Mouse (Mus musculus): Measurements from ENCODE around the gene B3gnt7. TPM values are rescaled to one million over a fixed set of nuclear protein-coding genes. Genes with fewer than 3 reads are reported as not detected.
"Not testable (repeated sequence)": the region's sequence is repeated elsewhere in the genome, so short reads cannot be mapped to it uniquely, and the experiment has no call there.

The B3gnt7 gene
- total RNA-seq, 2 experiments from 2014 or later: 0.84 to 1.3 TPM

- intact Hi-C loops (cut with DNase I): no loop called here
- DNase-seq (ENCODE audit: low spot score in 2 of 2): no peak
These were observed 1.2 kb upstream of the B3gnt7 start for GRCm38 (mm10) chr1:86301221-86302091.

GRCm38 (mm10) chr1:86303063-86303872 is 636 bp downstream of the B3gnt7 start:
- peak; percentile 41 to 57 for DNase-seq (ENCODE audit: low spot score in 2 of 2)
- intact Hi-C loops (cut with DNase I): no loop called here

GRCm38 (mm10) chr1:86303873-86304250 is 1.2 kb downstream of the B3gnt7 start:
- DNase-seq (ENCODE audit: low spot score in 2 of 2): no peak
- intact Hi-C loops (cut with DNase I): no loop called here

GRCm38 (mm10) chr1:86306686-86307085 is 4.1 kb downstream of the B3gnt7 start:
- intact Hi-C loops (cut with DNase I): no loop called here
- DNase-seq (ENCODE audit: low spot score in 2 of 2): no peak

- no peak for DNase-seq (ENCODE audit: low spot score in 2 of 2)
- intact Hi-C loops (cut with DNase I): no loop called here
These were observed 4.6 kb downstream of the B3gnt7 start for GRCm38 (mm10) chr1:86307177-86307762.

- intact Hi-C loops (cut with DNase I): no loop called here
- DNase-seq (ENCODE audit: low spot score in 2 of 2): no peak
These were observed 5.4 kb downstream of the B3gnt7 start for GRCm38 (mm10) chr1:86307871-86308641.

- intact Hi-C loops (cut with DNase I): no loop called here
- DNase-seq (ENCODE audit: low spot score in 2 of 2): no peak
These were observed 6.7 kb downstream of the B3gnt7 start for GRCm38 (mm10) chr1:86309270-86309833.

- intact Hi-C loops (cut with DNase I): no loop called here
- no peak for DNase-seq (ENCODE audit: low spot score in 2 of 2)
These were observed 8.1 kb downstream of the B3gnt7 start for GRCm38 (mm10) chr1:86310536-86311310.

GRCm38 (mm10) chr1:86311467-86312005 is 8.9 kb downstream of the B3gnt7 start:
- DNase-seq (ENCODE audit: low spot score in 2 of 2): no peak

GRCm38 (mm10) chr1:86312269-86312668 is 9.6 kb downstream of the B3gnt7 start:
- intact Hi-C loops (cut with DNase I): no loop called here
- no peak for DNase-seq (ENCODE audit: low spot score in 2 of 2)

More at GRCm38 (mm10) chr1:86311467-86312005, 8.9 kb downstream of the B3gnt7 start:
- intact Hi-C loops (cut with DNase I): no loop called here

GRCm38 (mm10) chr1:86313096-86313771 is 10.6 kb downstream of the B3gnt7 start:
- DNase-seq (ENCODE audit: low spot score in 2 of 2): no peak
- intact Hi-C loops (cut with DNase I): no loop called here

GRCm38 (mm10) chr1:86313772-86314125 is 11.1 kb downstream of the B3gnt7 start:
- DNase-seq (ENCODE audit: low spot score in 2 of 2): no peak
- intact Hi-C loops (cut with DNase I): no loop called here

GRCm38 (mm10) chr1:86320822-86321413 is 18.3 kb downstream of the B3gnt7 start:
- intact Hi-C loops (cut with DNase I): no loop called here
- DNase-seq (ENCODE audit: low spot score in 2 of 2): no peak

GRCm38 (mm10) chr1:86336330-86336729 is 33.7 kb downstream of the B3gnt7 start:
- intact Hi-C loops (cut with DNase I): no loop called here

GRCm38 (mm10) chr1:86339156-86339812 is 36.7 kb downstream of the B3gnt7 start:
- intact Hi-C loops (cut with DNase I): loop anchor here (2.0 kb wide), 2 partner anchors 124 to 160 kb away; no protein-coding TSS in a partner anchor
- DNase-seq (ENCODE audit: low spot score in 2 of 2): peak; percentile 56 to 74

More at GRCm38 (mm10) chr1:86336330-86336729, 33.7 kb downstream of the B3gnt7 start:
- no peak for DNase-seq (ENCODE audit: low spot score in 2 of 2)

- intact Hi-C loops (cut with DNase I): not testable (repeated sequence)
These were observed 38.5 kb downstream of the B3gnt7 start for GRCm38 (mm10) chr1:86341096-86341495.

GRCm38 (mm10) chr1:86342371-86342770 is 39.7 kb downstream of the B3gnt7 start:
- no peak for DNase-seq (ENCODE audit: low spot score in 2 of 2)
- intact Hi-C loops (cut with DNase I): no loop called here

More at GRCm38 (mm10) chr1:86341096-86341495, 38.5 kb downstream of the B3gnt7 start:
- not testable (repeated sequence) for DNase-seq (ENCODE audit: low spot score in 2 of 2)

Data from left cerebral cortex, postnatal 36 days (tissue).